Mouse (Mus musculus): Measurements from ENCODE around the gene Pip4k2a.

Pip4k2a gene

DNA sequence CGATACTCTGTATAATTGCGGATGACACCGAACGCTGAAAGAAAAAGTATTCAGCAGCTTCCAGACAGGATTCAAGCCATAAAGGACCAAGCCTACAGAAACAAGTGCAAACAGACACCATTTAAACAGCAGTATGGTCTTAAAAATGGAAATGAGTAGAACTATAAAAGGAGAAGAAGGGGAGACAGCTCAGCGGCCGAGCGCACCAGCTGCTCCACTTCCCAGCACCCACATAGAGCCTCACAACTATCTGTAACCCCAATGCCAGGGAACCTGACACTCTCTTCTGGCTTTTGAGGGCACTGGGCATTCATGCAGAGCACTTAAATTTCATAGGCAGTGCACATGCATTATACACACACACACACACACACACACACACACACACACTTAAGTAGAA lies 18.3 kb downstream of the Pip4k2a start:
- no peak for DNase-seq (ENCODE audit: low read depth)

- DNase-seq (ENCODE audit: low read depth): no peak
Observed at GRCm38 (mm10) chr2:18979046-18979445, 18.9 kb downstream of the Pip4k2a start.

- DNase-seq (ENCODE audit: low read depth): no peak
Observed at GRCm38 (mm10) chr2:18977201-18977805, 20.6 kb downstream of the Pip4k2a start.

DNA sequence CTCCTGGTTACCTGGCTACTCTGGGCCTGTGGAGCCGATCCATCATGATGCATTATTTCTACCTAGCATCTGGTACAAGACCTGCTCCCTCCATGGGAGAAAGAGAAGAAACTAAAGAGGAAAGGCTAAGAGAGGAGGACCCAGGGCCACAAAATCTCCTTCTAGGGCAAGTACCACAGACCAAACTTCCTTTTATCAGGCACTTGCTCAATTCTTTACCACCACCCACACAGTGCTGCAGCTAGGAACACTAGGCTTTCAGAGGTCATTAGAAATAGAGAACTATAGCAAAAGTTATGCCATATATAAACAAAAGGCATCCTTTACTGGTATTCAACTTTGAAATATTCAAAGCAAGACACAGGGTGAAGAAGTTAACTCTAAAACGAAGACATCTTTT lies 21.8 kb downstream of the Pip4k2a start:
- DNase-seq (ENCODE audit: low read depth): no peak

GRCm38 (mm10) chr2:18974882-18975645 lies 22.9 kb downstream of the Pip4k2a start:
- DNase-seq (ENCODE audit: low read depth): no peak

- no peak for DNase-seq (ENCODE audit: low read depth)
Observed at GRCm38 (mm10) chr2:18971564-18971963, 26.4 kb downstream of the Pip4k2a start.

GRCm38 (mm10) chr2:18970461-18970860 lies 27.5 kb downstream of the Pip4k2a start:
- DNase-seq (ENCODE audit: low read depth): no peak

DNA sequence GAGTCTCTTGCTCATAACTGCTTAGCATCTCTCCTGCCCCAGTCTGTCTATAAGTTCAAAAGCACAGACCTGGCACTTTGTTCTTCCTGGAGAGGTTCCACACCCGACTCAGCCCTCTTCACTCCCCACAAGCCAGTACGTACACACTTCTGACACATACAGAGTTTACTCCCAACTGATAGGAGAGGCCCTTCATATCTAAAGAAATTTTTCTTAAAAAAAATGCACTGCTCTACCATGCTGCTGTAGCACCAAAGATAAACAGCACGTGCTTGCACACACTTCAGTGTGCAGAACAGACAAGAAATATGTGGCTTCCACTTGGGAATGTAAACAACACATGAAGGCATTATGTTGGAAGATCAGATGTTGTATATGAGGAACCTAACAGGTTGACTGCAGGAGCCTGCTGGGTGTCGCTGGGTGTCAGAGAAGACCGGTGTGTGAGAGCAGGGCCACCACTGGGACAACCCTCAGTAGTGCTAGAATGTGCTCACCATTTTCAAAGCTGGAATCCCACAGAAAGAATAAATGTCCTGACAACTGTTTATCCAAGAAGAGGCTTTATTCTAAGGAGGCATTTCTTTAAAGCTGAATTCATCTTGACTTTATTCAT lies 28.8 kb downstream of the Pip4k2a start:
- DNase-seq (ENCODE audit: low read depth): no peak

DNA sequence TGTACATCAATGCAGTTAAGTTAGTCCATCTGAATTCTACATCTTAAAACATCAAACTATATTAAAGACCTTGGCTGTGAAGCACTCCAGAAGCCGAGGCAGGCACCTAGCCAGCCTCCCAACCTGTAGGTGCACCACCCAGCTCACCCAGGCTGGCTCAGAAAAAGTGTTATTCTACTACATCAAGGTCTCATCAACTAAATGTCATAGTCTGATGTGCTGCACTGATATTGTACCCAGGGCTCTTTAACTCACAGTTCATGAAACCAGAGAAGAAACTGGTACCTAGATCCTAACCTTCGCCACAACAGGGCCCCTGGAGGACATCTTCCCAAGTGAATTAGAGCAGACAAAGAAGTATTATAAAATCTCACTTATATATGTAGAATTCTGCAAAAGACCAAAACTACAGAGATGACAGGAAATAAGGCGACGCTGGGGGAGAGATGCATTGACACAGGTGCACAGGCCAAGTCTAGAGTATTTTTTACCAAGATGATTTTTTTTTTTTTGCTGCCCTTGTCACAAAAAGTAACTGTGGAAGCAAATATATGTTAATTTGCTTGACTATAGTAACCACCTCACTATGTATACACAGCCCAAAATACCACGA lies 30.4 kb downstream of the Pip4k2a start:
- DNase-seq (ENCODE audit: low read depth): no peak

- DNase-seq (ENCODE audit: low read depth): no peak
Observed at GRCm38 (mm10) chr2:18966566-18966965, 31.4 kb downstream of the Pip4k2a start.

DNA sequence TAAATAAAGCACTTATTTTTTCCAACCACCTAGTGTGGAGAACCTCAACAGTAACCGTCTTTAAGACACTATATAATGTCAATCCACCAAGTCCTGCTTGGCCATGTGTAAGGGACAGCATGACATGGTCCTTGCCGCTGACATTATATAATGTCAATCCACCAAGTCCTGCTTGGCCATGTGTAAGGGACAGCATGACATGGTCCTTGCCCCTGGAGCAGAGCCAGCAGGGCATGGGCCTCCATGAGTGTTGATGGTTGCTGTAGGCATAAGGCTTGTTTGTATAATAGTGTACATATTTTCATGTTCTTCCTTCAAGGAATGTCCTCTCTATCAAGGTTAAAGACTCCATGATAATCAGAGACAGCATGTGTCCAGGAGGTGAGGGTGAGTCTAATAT lies 32.0 kb downstream of the Pip4k2a start:
- DNase-seq (ENCODE audit: low read depth): no peak

DNA sequence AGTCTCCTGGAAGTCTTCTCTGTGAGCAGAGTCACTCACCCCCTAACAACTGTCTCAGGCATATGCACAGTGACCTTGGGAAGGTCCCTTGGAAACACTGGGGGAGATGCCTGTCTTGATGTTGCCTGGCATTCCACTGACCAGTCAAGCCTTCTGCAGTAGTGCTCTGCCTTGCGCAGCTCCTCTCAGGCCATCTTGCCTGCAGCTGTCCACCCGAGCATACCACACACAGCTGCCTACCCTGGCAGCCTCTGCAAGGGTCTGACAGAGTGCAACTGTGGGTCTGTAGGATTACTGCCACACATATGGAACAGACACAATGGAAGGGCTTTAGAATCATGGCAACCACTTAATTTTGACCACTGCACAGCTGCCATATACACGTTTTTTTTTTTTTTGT lies 32.8 kb downstream of the Pip4k2a start:
- DNase-seq (ENCODE audit: low read depth): no peak

DNA sequence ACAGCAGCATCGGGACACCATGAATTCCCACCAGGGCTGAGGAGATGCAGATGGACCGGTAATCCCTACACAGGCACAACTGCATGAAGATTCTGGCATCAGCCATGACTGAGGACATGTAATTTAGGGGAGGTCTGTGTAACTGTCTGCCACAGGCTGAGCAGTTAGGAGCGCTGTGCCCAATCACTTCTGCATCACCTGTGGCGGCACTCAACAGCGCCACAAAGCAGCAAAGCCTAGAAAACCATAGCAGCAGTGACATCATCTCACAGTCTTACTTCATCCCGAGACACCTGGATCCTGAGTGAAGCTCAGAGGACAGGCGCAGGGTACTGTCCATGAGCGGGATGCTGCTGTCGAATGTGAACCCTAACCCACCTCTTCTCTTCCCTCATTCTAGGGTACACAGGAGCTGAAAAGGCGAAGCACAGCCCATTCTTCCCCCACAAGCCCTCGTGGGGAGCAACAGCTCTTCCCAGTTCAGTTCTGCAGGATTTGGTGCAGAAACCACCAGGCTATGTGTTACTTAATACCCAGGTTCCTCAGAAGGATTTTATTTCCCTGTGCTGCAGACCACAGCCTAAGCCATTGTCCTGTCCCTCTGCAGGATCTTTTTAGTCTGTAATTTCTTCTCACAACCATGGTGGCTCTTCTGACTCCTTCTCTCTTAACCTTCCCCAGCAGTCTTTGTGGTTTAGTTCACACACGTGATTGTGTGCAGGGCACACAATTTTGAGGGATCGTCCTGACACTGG lies 34.5 kb downstream of the Pip4k2a start:
- no peak for DNase-seq (ENCODE audit: low read depth)

DNA sequence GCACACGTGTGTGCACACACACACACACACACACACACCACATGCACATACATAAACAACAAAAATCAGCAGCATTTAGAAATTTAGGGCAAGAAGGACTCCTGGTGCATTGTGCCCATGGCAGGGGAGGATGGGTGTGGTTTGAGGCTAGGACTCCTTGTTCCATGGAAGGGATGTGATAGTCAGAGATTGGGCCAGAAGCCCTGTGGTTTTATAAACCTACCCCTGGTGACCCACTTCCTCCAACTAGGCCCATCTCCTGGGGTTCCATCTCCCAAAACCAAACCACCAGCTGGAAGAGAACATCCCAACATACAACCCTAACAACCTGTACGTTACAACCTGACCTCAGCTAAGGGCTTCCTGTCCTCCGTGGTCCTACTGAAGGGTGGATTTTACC lies 35.4 kb downstream of the Pip4k2a start:
- DNase-seq (ENCODE audit: low read depth): no peak

DNA sequence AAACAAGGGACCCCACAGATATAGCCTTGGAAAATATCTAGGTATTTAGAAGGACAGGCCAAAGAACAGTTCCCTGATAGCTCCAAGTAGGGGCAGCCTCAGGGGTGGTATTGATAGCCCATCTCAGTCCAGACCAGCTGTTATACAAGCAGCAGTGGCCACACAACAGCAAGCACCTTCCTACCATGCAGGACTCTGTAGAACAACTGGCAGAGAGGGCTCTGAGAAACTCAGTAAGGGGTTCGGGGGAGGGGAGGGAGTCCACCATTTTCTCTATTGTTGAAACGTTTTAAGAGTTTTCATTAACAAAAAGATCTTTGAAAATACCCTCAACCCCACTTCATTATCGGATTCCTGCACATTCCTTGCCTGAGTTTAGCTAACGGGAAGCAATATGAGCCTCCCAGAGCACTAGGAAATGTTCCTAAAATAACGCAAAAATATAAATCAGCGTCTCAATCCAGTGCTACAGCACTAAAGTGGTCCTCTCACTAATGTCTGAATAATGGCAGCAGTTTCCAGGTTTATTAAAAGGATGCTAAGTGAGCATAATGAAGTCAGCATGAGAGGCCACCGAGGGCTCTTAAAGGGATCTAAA lies 37.5 kb downstream of the Pip4k2a start:
- no peak for DNase-seq (ENCODE audit: low read depth)

- DNase-seq (ENCODE audit: low read depth): no peak
Observed at GRCm38 (mm10) chr2:18959558-18959957, 38.4 kb downstream of the Pip4k2a start.

- DNase-seq (ENCODE audit: low read depth): no peak
Observed at GRCm38 (mm10) chr2:18959008-18959407, 38.9 kb downstream of the Pip4k2a start.

DNA sequence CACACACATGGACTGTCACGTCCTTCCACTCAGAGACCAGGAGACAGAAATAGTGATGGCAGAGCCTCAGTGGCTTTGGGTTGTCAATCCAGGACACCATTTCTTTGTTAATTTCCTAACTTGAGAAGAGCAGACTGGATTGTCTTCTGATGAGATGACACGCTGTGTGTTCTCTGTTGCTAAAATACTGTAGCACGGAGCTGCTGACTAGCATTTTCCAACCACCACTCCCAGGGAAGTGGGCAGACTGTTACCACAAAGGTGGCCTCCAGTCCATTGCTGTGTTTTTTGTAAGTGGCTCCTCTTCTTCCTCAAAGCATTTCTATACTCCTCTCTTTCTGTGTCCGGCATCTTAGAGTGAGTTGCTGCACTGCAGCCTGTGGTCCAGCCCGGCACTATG lies 39.4 kb downstream of the Pip4k2a start:
- no peak for DNase-seq (ENCODE audit: low read depth)

DNA sequence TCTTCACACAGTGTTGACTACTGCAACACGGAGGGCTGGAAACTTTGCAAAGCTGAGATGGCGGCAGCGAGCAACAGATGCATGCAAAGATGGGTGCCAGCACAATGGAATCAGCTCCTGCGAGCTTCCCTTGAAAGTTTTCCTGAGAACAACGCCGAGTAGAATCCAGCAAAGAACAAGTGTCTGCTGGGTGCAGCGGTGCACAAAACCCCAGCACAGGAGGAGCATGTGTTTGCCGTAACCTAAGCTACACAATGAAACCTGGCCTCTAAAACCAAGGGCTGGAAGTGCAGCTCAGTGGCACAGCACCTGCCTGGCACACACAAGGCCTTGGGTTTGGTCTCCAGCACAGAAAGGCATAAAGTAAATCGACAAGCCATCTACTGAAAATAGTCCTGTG lies 39.9 kb downstream of the Pip4k2a start:
- DNase-seq (ENCODE audit: low read depth): no peak

DNA sequence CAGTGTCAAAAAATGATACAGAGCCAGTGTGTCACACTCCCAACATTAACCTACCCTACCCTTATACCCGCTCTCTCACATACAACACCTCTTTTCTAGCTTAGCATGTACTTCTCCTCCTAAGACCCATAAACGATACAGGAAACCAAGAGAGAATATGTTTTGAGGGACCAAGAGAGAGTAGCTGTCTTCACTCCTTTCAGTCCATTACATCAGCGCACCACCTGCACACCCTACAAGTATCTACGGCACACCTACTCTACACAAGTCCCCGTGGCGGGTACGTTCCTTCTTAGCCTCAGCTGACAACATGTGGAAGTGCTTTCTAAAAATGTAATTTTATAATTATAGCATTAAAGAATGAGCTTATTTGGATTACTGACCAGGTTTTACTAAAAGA lies 40.5 kb downstream of the Pip4k2a start:
- no peak for DNase-seq (ENCODE audit: low read depth)

- DNase-seq (ENCODE audit: low read depth): no peak
Observed at GRCm38 (mm10) chr2:18956945-18957344, 41.0 kb downstream of the Pip4k2a start.

DNA sequence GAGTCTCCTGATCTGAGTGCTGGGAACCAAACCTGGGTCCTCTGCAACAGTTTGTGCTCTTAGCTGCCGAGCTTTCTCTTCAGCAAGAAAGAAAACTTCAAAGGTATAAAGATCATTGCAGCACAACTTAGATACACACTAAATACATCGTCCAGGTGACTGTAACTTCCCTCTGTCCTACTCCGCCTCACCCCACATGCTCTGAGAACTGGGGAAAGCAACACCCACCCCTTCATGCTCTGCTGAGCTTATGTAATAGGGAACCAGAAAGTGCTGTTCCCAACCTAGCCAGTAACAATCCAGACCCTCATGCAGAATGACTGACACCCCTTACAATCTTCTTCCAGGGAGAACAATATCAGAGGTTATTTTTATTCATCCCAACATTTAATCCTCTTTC lies 41.5 kb downstream of the Pip4k2a start:
- no peak for DNase-seq (ENCODE audit: low read depth)

Data from c-Kit-positive CD71-negative TER-119-negative erythroid progenitor cells, embryonic 14.5 days (primary cell).